Mouse (Mus musculus) layer of hippocampus, adult 8-10 months (tissue): Measurements from ENCODE around the gene Uhrf1bp1l. TPM values are rescaled to one million over a fixed set of nuclear protein-coding genes. Genes with fewer than 3 reads are reported as not detected.

ENCODE experiments used
- DNase-seq, 2 experiments: peaks; one replicate each; pipeline ENCODE4 v3.0.0; 2022; ENCODE audit warnings: low spot score in 2 of 2
- total RNA-seq, 4 experiments: library from RNA; stranded (reverse); gene quantifications; 2 replicates each; pipeline ENCODE4 v1.2.4; 2022

Gene Uhrf1bp1l
- total RNA-seq, 4 experiments from 2014 or later: 72.3 to 83.6 (median 75.0) TPM

DNA sequence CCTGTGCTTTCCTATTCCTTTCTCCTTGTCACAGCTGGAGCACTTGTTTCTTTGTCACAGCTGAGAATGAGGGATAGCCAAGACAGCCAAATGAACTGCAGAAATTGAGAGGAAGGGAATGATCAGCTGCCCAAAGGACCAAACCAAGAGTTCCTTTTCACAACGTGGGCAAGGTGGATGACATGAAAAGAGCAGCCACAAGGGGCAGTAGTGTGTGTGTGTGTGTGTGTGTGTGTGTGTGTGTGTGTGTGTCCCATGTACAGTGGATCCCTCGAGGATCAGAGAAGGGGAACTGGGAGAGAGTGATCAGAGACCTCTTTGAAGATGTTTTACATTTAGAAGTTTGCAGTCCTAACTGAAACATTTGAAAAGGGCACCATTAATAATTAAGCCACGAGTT lies 92.7 kb downstream of the Uhrf1bp1l start:
- DNase-seq: no peak

GRCm38 (mm10) chr10:89838834-89839233 lies 94.0 kb downstream of the Uhrf1bp1l start:
- no peak for DNase-seq

DNA sequence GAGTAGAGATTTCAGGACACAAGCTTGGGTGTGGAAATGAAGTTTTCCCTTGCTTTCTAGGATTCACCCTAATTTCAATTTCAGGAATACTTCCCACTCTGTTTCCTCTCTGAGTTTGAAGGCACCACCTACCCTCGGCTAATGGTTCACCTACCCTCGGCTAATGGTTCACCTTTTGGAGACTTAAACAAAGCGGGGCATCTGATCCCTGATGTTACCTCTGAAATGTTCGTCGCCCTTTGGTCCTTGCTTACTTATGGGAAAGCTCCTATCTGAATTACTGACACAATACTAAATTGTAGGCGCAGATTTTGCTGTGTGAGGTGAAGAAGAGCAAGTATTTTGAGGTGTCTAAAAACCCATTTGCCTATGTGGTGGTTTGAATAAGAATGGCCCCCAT lies 106.2 kb downstream of the Uhrf1bp1l start:
- no peak for DNase-seq

DNA sequence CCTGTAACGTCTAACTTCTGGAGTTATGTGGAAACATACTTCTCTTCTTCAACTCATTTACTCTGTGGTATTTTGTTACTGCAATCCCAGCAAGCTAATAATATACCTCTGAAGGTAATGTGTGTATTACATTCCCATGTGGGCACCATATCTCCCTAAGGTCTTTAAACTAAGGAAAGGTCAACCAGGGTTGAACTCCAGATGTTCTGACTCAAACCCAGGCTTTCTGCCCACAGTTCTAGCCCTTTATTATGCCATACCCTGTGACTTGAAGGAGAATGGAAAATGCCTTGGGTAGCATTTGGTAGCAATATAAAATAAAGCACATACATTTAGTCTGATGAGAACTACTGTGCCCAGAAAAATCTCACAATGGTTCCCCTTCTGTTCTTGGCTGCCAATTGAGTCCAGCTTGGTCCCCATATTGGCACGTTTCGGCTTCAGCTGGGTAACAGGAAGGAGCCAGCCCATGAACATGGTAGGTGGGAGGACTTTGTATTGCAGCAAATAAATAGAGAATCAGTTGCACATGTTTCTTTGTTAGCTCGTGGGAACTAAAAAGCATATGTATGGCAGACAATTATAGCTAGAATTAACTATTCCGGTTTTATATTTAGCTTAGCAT lies 110.6 kb downstream of the Uhrf1bp1l start:
- DNase-seq: peak; percentile 71 to 72

DNA sequence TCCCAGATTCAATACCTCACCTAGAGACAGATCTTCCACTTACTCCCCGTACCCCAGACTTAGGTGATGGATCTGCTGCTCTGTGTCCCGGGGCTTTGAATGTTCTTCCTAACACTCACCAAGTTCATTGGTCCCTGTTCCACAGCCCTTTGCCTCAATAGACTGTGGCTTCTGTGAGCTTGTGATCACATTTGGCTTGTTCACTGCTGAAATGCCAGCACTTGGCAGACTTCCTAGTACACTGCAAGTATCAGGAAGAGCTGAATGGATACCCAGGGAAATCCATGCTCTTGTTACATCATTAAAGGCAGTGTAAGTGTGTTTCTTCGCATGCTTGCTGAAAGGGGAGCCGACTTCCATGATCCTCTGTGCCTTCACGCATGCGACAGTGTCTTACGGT lies 111.5 kb downstream of the Uhrf1bp1l start:
- peak; percentile 41 to 54 for DNase-seq

- no peak for DNase-seq
These were observed 123.4 kb downstream of the Uhrf1bp1l start for GRCm38 (mm10) chr10:89868211-89868610.

GRCm38 (mm10) chr10:89868836-89869235 lies 124.0 kb downstream of the Uhrf1bp1l start:
- DNase-seq: no peak

Other genes with a start within 250 kb of the Uhrf1bp1l start
- gene Nr1h4, start 211.4 kb upstream of the Uhrf1bp1l start, total RNA-seq: under 1 TPM; 0.14 to 0.54 (median 0.21) TPM
- gene Slc17a8, start 123.7 kb upstream of the Uhrf1bp1l start, total RNA-seq: 1 to 10 TPM; 2.4 to 3.6 (median 2.7) TPM
- gene Scyl2, start 58.7 kb upstream of the Uhrf1bp1l start, total RNA-seq: 10 to 100 TPM; 25.9 to 31.8 (median 29.6) TPM
- 10 to 100 TPM; 23.8 to 31.5 (median 25.8) TPM for gene Actr6, start 12.7 kb upstream of the Uhrf1bp1l start, total RNA-seq
- gene Anks1b, start 128.5 kb downstream of the Uhrf1bp1l start, total RNA-seq: 100 to 1,000 TPM; 427 to 543 (median 478) TPM